Mouse (Mus musculus) bone marrow macrophage, adult 2 months (primary cell): Measurements from ENCODE around the gene Cacng1.

ENCODE experiments used
- CTCF ChIP-seq: IDR thresholded peaks from 2 replicates; pipeline ENCODE4 v1.5.1; 2012; ENCODE audit warnings: low read depth, mild to moderate bottlenecking, low read length, moderate library complexity
- POLR2A ChIP-seq: IDR thresholded peaks from 2 replicates; pipeline ENCODE4 v1.6.1; 2012; ENCODE audit warnings: mild to moderate bottlenecking, low read depth, low read length, borderline replicate concordance

DNA sequence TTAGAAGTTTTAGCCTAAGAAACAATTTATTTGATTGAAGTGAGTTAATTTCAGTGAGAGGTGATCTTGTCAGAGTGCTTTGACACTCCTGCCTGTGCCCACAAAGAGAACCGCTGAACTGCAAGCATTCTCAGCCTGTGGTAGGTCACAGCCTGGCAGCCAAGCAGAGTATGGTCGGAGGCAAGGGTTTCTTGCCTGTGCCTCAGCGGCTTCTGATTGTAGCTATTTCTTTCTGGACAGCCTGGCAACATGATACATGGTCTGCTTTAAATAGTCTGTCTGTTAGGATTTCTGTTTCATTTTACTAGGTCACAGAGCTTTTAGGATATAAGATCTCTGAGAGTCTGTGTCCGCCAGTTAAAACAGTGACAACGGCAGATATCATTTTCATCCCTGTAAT, 53.7 kb downstream of the Cacng1 start:
- no peak for TF ChIP-seq CTCF
- no peak for TF ChIP-seq POLR2A
